Mouse (Mus musculus) C2C12 (cell line): Measurements from ENCODE around the gene Nmd3.

Experiments used
- CTCF ChIP-seq: IDR thresholded peaks from one replicate; pipeline ENCODE4 v1.5.1; 2011; ENCODE audit not compliant: control insufficient read depth, insufficient read depth, insufficient read length
- MAX ChIP-seq: IDR thresholded peaks from one replicate; pipeline ENCODE4 v1.6.1; 2011; ENCODE audit warnings: mild to moderate bottlenecking, control low read depth

DNA sequence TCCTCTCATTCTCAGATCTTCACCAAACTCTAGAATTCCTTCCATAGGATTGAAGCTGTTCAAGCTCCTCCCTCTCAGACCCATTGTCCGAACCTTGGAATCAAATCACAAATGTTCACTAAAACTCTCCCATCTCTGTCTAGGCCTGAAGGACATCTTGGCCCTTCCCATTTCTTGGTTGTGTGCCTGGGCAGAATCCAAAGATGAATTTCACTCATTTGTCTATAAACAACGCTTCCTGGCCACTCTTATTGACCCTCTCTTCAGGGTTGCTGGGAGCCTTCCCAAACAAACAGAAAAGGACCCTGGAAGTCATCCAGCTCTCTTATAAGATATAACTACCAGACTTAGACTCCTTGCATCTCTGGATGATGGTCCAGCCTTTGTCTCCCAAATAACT, 76.2 kb downstream of the Nmd3 start:
- TF ChIP-seq CTCF = no peak
- no peak for TF ChIP-seq MAX
